Mouse (Mus musculus): ENCODE measurements around the gene Hspg2. TPM values are rescaled to one million over a fixed set of nuclear protein-coding genes. Genes with fewer than 3 reads are reported as not detected.
A peak's percentile ranks its signal among the peaks of the same experiment; 100 is the strongest.

The Hspg2 gene
- polyA plus RNA-seq, 1 experiment from 2014 or later: 52.0 TPM

- H3K4me1 ChIP-seq: peaks cover 48% of the 10 kb centered on the region
- H3K9me3 ChIP-seq: no peaks in the 10 kb centered on the region
- H3K27me3 ChIP-seq (ENCODE audit: insufficient read depth, poor library complexity, severe bottlenecking): no peaks in the 10 kb centered on the region
- H3K4me3 ChIP-seq: no peak overlapping the region
- 69% methylated on average over 10 of the region's 10 CpGs for WGBS
- H3K36me3 ChIP-seq: no peaks in the 10 kb centered on the region
- peak overlapping the region; percentile 49; the same call in 1 of the 2 replicates for H3K27ac ChIP-seq
- DNase-seq (ENCODE audit: low spot score): no peak
These were observed 18.9 kb upstream of the Hspg2 start for GRCm38 (mm10) chr4:137449715-137450114.

GRCm38 (mm10) chr4:137452190-137452589 is 16.4 kb upstream of the Hspg2 start:
- Histone ChIP-seq H3K4me1 (peaks cover 65% of the 10 kb centered on the region), H3K4me3 (no peak overlapping the region), H3K36me3 (no peaks in the 10 kb centered on the region), H3K27me3 (ENCODE audit: insufficient read depth, poor library complexity, severe bottlenecking) (no peaks in the 10 kb centered on the region), H3K9me3 (no peaks in the 10 kb centered on the region), H3K27ac (no peak overlapping the region)
- 88% methylated on average over 5 of the region's 6 CpGs for WGBS
- DNase-seq (ENCODE audit: low spot score): no peak

- no peaks in the 10 kb centered on the region for H3K27me3 ChIP-seq (ENCODE audit: insufficient read depth, poor library complexity, severe bottlenecking)
- H3K36me3 ChIP-seq: no peaks in the 10 kb centered on the region
- H3K27ac ChIP-seq: peak within 1 kb of the TSS; percentile 42; the same call in 1 of the 2 replicates
- DNase-seq (ENCODE audit: low spot score): no peak
- no peak within 1 kb of the TSS for H3K4me3 ChIP-seq
- H3K4me1 ChIP-seq: peaks cover 56% of the 10 kb centered on the region
- H3K9me3 ChIP-seq: no peaks in the 10 kb centered on the region
- 71% methylated on average over 8 of the region's 8 CpGs for WGBS
These were observed 15.3 kb upstream of the Hspg2 start, which contains the start of gene 1700013G24Rik for GRCm38 (mm10) chr4:137453234-137453767. TSS of gene 1700013G24Rik (plus strand) at chr4:137453284.

- no peaks in the 10 kb centered on the region for H3K36me3 ChIP-seq
- no peaks in the 10 kb centered on the region for H3K9me3 ChIP-seq
- no peak overlapping the region for H3K4me3 ChIP-seq
- WGBS: 79% methylated on average over 14 of the region's 14 CpGs
- no peak for DNase-seq (ENCODE audit: low spot score)
- no peaks in the 10 kb centered on the region for H3K27me3 ChIP-seq (ENCODE audit: insufficient read depth, poor library complexity, severe bottlenecking)
- peaks cover 53% of the 10 kb centered on the region for H3K4me1 ChIP-seq
- H3K27ac ChIP-seq: peak overlapping the region; percentile 42
These were observed 14.0 kb upstream of the Hspg2 start for GRCm38 (mm10) chr4:137454582-137454981.

GRCm38 (mm10) chr4:137456581-137456980 is 12.0 kb upstream of the Hspg2 start:
- peaks cover 59% of the 10 kb centered on the region for H3K4me1 ChIP-seq
- H3K4me3 ChIP-seq: no peak overlapping the region
- H3K27me3 ChIP-seq (ENCODE audit: insufficient read depth, poor library complexity, severe bottlenecking): no peaks in the 10 kb centered on the region
- no peaks in the 10 kb centered on the region for H3K36me3 ChIP-seq
- H3K9me3 ChIP-seq: no peaks in the 10 kb centered on the region
- H3K27ac ChIP-seq: 0 out of 2 replicates have a peak overlapping the region, but pooled peaks have one; percentile 26
- DNase-seq (ENCODE audit: low spot score): no peak
- WGBS: 86% methylated on average over 12 of the region's 12 CpGs

GRCm38 (mm10) chr4:137457292-137457691 is 11.3 kb upstream of the Hspg2 start:
- Histone ChIP-seq H3K27ac (no peak overlapping the region), H3K36me3 (no peaks in the 10 kb centered on the region), H3K27me3 (ENCODE audit: insufficient read depth, poor library complexity, severe bottlenecking) (no peaks in the 10 kb centered on the region), H3K4me1 (peaks cover 66% of the 10 kb centered on the region), H3K4me3 (no peak overlapping the region), H3K9me3 (no peaks in the 10 kb centered on the region)
- DNase-seq (ENCODE audit: low spot score): no peak
- 19% methylated on average over 4 of the region's 4 CpGs for WGBS

- H3K27ac ChIP-seq: peak overlapping the region; percentile 32; the same call in 1 of the 2 replicates
- H3K36me3 ChIP-seq: no peaks in the 10 kb centered on the region
- H3K4me1 ChIP-seq: peaks cover 61% of the 10 kb centered on the region
- no peaks in the 10 kb centered on the region for H3K9me3 ChIP-seq
- DNase-seq (ENCODE audit: low spot score): no peak
- H3K27me3 ChIP-seq (ENCODE audit: insufficient read depth, poor library complexity, severe bottlenecking): no peaks in the 10 kb centered on the region
- WGBS: 81% methylated on average over 9 of the region's 9 CpGs
- no peak overlapping the region for H3K4me3 ChIP-seq
These were observed 10.3 kb upstream of the Hspg2 start for GRCm38 (mm10) chr4:137458310-137458709.

GRCm38 (mm10) chr4:137458861-137459260 is 9.7 kb upstream of the Hspg2 start:
- Histone ChIP-seq H3K4me3 (no peak overlapping the region), H3K4me1 (peaks cover 56% of the 10 kb centered on the region), H3K27ac (peak overlapping the region; percentile 32; the same call in 1 of the 2 replicates), H3K36me3 (no peaks in the 10 kb centered on the region), H3K9me3 (no peaks in the 10 kb centered on the region), H3K27me3 (ENCODE audit: insufficient read depth, poor library complexity, severe bottlenecking) (no peaks in the 10 kb centered on the region)
- no peak for DNase-seq (ENCODE audit: low spot score)
- WGBS: 40% methylated on average over 5 of the region's 5 CpGs

- WGBS: 64% methylated on average over 14 of the region's 14 CpGs
These were observed 7.9 kb upstream of the Hspg2 start for GRCm38 (mm10) chr4:137460676-137461075.

GRCm38 (mm10) chr4:137461217-137461616 is 7.4 kb upstream of the Hspg2 start:
- 70% methylated on average over 4 of the region's 4 CpGs for WGBS
- DNase-seq (ENCODE audit: low spot score): no peak
- Histone ChIP-seq H3K4me1 (peaks cover 55% of the 10 kb centered on the region), H3K4me3 (no peak overlapping the region), H3K27ac (peak overlapping the region; percentile 56), H3K27me3 (ENCODE audit: insufficient read depth, poor library complexity, severe bottlenecking) (no peaks in the 10 kb centered on the region), H3K9me3 (no peaks in the 10 kb centered on the region), H3K36me3 (no peaks in the 10 kb centered on the region)

More at GRCm38 (mm10) chr4:137460676-137461075, 7.9 kb upstream of the Hspg2 start:
- Histone ChIP-seq H3K36me3 (no peaks in the 10 kb centered on the region), H3K4me3 (no peak overlapping the region), H3K9me3 (no peaks in the 10 kb centered on the region), H3K4me1 (peaks cover 59% of the 10 kb centered on the region), H3K27me3 (ENCODE audit: insufficient read depth, poor library complexity, severe bottlenecking) (no peaks in the 10 kb centered on the region), H3K27ac (peak overlapping the region; percentile 56)
- no peak for DNase-seq (ENCODE audit: low spot score)

GRCm38 (mm10) chr4:137461981-137462690 is 6.4 kb upstream of the Hspg2 start:
- H3K4me3 ChIP-seq: no peak overlapping the region
- no peaks in the 10 kb centered on the region for H3K27me3 ChIP-seq (ENCODE audit: insufficient read depth, poor library complexity, severe bottlenecking)
- peaks cover 52% of the 10 kb centered on the region for H3K4me1 ChIP-seq
- peak overlapping the region; percentile 53 for H3K27ac ChIP-seq
- no peaks in the 10 kb centered on the region for H3K9me3 ChIP-seq
- whole genome bisulfite sequencing: 66% methylated on average over 16 of the region's 16 CpGs
- H3K36me3 ChIP-seq: no peaks in the 10 kb centered on the region
- DNase-seq (ENCODE audit: low spot score): no peak

- no peaks in the 10 kb centered on the region for H3K36me3 ChIP-seq
- H3K27me3 ChIP-seq (ENCODE audit: insufficient read depth, poor library complexity, severe bottlenecking): no peaks in the 10 kb centered on the region
- peaks cover 68% of the 10 kb centered on the region for H3K4me1 ChIP-seq
- no peak overlapping the region for H3K4me3 ChIP-seq
- no peaks in the 10 kb centered on the region for H3K9me3 ChIP-seq
- H3K27ac ChIP-seq: peak overlapping the region; percentile 74
- 63% methylated on average over 13 of the region's 13 CpGs for WGBS
- no peak for DNase-seq (ENCODE audit: low spot score)
These were observed 3.3 kb upstream of the Hspg2 start for GRCm38 (mm10) chr4:137465125-137465787.

- Histone ChIP-seq H3K27me3 (ENCODE audit: insufficient read depth, poor library complexity, severe bottlenecking) (no peaks in the 10 kb centered on the region), H3K4me1 (peaks cover 70% of the 10 kb centered on the region), H3K36me3 (no peaks in the 10 kb centered on the region; the same call in 1 of the 2 replicates), H3K27ac (peak overlapping the region; percentile 96), H3K9me3 (no peaks in the 10 kb centered on the region), H3K4me3 (no peak overlapping the region)
- DNase-seq (ENCODE audit: low spot score): no peak
- 35% methylated on average over 4 of the region's 4 CpGs for WGBS
These were observed 1.6 kb upstream of the Hspg2 start for GRCm38 (mm10) chr4:137466991-137467390.
